Mouse (Mus musculus) retina, adult 2 months (tissue): ENCODE measurements around the gene Zfp385b.

Source experiments
- DNase-seq: peaks from one replicate; pipeline ENCODE4 v3.0.0-alpha.2; 2012; ENCODE audit warnings: low read depth, low spot score

The Zfp385b gene

GRCm38 (mm10) chr2:77592525-77592924 lies 226.9 kb downstream of the Zfp385b start:
- no peak for DNase-seq

- DNase-seq: peak; percentile 20
Observed at GRCm38 (mm10) chr2:77589205-77589901, 230.1 kb downstream of the Zfp385b start.

GRCm38 (mm10) chr2:77587387-77587786 lies 232.1 kb downstream of the Zfp385b start:
- DNase-seq: no peak

- no peak for DNase-seq
Observed at GRCm38 (mm10) chr2:77586581-77587360, 232.7 kb downstream of the Zfp385b start.

- no peak for DNase-seq
Observed at GRCm38 (mm10) chr2:77583586-77583985, 235.9 kb downstream of the Zfp385b start.

GRCm38 (mm10) chr2:77576571-77576970 lies 242.9 kb downstream of the Zfp385b start:
- no peak for DNase-seq

GRCm38 (mm10) chr2:77567528-77568435 lies 251.7 kb downstream of the Zfp385b start:
- DNase-seq: no peak

- DNase-seq: no peak
Observed at GRCm38 (mm10) chr2:77563706-77564105, 255.7 kb downstream of the Zfp385b start.

- DNase-seq: no peak
Observed at GRCm38 (mm10) chr2:77561941-77562340, 257.5 kb downstream of the Zfp385b start.

GRCm38 (mm10) chr2:77556938-77557337 lies 262.5 kb downstream of the Zfp385b start:
- DNase-seq: no peak

- no peak for DNase-seq
Observed at GRCm38 (mm10) chr2:77555980-77556379, 263.5 kb downstream of the Zfp385b start.

GRCm38 (mm10) chr2:77552675-77553074 lies 266.8 kb downstream of the Zfp385b start:
- DNase-seq: no peak

GRCm38 (mm10) chr2:77543388-77543787 lies 276.1 kb downstream of the Zfp385b start:
- no peak for DNase-seq

GRCm38 (mm10) chr2:77542605-77543004 lies 276.8 kb downstream of the Zfp385b start:
- DNase-seq: no peak

- DNase-seq: no peak
Observed at GRCm38 (mm10) chr2:77541681-77542080, 277.8 kb downstream of the Zfp385b start.

- no peak for DNase-seq
Observed at GRCm38 (mm10) chr2:77540860-77541259, 278.6 kb downstream of the Zfp385b start.

- no peak for DNase-seq
Observed at GRCm38 (mm10) chr2:77536556-77536955, 282.9 kb downstream of the Zfp385b start.

- DNase-seq: no peak
Observed at GRCm38 (mm10) chr2:77528079-77528752, 291.2 kb downstream of the Zfp385b start.

GRCm38 (mm10) chr2:77527616-77528015 lies 291.8 kb downstream of the Zfp385b start:
- DNase-seq: peak; percentile 18

GRCm38 (mm10) chr2:77526803-77527202 lies 292.6 kb downstream of the Zfp385b start:
- DNase-seq: no peak

- no peak for DNase-seq
Observed at GRCm38 (mm10) chr2:77526301-77526700, 293.1 kb downstream of the Zfp385b start.
